Mouse (Mus musculus) testis, postnatal 10 days (tissue): ENCODE results near the gene Lrrc1.

Experiments
- DNase-seq: peaks from one replicate; pipeline ENCODE4 v3.0.0; 2021; ENCODE audit warnings: low spot score

Lrrc1 gene

GRCm38 (mm10) chr9:77543351-77544321 is 1.0 kb downstream of the Lrrc1 start:
- DNase-seq, result peak; percentile 60

DNA sequence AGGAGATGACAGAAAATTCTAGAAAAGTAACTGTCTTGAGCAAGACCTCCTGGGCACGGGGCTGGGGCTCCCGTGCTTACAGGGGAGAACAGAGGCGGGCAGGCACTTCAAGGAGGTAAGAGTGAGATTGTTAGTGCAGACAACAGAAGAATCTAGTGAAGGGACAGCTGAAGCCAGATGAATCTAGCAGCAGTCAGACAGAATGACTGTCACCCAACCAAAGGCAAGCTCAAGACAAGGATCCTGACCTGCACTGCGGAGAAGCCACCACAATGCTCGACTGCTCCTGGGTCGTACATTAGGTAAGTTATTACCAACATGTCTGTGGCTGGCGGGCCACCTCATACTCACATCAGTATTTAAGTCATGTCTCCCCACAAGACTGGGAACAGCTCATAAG is 3.1 kb downstream of the Lrrc1 start:
- DNase-seq, result peak; percentile 27

GRCm38 (mm10) chr9:77539232-77539631 is 5.4 kb downstream of the Lrrc1 start:
- peak; percentile 31 for DNase-seq

DNA sequence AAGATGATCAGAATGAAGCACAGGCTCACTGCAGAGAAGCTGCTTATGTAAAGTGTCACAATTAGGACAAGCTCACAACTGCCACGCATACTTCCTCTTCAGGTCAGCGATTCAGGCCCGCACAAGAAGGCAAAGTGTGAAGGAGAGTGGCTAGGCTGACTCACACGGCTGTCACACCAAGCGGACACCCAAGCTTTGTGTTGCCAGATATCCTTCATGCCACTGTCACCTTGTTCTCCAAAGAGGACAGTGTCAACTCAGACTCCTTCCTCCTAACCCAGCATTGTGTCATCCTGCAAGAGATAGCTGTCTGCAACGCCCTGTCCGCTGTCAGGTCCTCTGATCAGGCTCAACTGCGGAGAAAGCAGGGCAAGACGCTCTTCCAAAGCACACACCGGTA is 7.3 kb downstream of the Lrrc1 start:
- no peak for DNase-seq

DNA sequence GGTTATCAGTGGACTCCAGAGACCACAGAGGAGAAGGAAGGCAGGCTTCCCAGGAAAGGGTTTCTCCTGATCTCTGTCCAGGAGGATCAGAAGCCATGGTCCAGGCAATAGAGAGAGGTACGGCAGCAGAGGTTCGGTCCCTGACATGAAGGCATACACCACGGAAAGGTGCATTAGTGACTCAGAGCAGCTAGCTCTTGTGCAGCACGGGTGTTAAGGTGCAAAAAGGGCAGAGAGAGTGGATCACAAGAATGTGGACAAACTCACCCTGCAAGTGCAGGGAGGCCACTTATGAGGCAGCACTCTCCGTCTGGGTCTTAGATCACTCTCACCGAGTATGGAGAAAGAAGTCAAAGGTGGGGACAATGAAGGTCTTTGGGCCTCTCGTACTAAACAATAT is 7.8 kb downstream of the Lrrc1 start:
- no peak for DNase-seq

GRCm38 (mm10) chr9:77536286-77536685 is 8.4 kb downstream of the Lrrc1 start:
- DNase-seq, result no peak

- no peak for DNase-seq
Measured at GRCm38 (mm10) chr9:77535021-77535744, 9.5 kb downstream of the Lrrc1 start.

- peak; percentile 32 for DNase-seq
Measured at GRCm38 (mm10) chr9:77528379-77529041, 16.2 kb downstream of the Lrrc1 start.

DNA sequence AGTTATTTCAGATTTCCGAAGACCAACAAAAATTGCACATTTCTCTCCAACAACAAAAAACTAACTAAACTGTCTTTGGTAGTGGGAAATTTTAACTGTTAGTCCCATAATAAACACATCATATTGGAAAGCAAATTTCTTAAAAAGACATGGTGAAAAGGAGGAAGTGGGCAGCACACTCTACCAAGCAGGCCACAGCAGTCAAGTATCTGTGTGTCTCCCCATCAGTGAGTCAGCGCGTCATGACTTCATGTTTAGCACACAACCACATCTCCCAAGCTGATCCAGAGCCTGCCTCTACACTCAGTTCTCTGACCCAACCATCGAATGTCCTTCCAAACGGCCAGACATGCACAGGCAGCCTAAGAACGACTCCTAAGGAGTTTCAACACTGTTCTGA is 17.5 kb downstream of the Lrrc1 start:
- no peak for DNase-seq

- DNase-seq, result no peak
Measured at GRCm38 (mm10) chr9:77526715-77527114, 18.0 kb downstream of the Lrrc1 start.

DNA sequence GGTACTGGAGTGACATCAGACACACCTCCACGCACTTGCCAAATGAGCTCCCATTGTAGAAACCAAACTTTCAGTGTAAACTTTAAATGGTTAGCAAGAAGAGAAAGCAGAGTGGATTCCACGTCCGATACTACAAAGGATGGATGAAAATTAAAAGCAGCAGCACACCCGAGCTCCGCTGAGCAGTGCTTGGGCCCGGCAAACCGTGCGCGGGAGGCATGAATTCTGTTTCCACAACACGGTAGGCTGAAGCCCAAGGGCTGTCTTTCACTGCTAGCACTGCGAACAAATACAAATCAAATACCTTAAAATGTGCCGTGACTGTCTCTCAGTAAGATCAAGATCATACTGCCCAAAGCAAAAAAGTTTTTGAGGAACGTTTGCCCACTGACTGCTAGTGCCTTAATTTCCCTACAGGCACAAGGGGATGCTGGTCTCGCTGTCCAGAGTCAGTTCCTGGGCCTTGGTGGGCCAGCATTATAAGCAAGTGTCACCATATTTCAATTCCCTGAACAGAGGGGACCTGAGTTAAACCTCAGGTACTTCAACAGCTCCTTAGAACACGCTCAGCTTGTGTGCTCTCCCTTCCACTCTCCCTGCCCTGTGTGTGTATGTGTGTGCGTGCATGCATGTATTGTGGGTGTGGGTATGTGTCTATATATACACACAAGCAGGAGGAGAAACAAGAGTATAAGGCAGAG is 18.9 kb downstream of the Lrrc1 start:
- DNase-seq, result peak; percentile 30

GRCm38 (mm10) chr9:77523793-77524192 is 20.9 kb downstream of the Lrrc1 start:
- peak; percentile 37 for DNase-seq

GRCm38 (mm10) chr9:77522476-77522875 is 22.2 kb downstream of the Lrrc1 start:
- DNase-seq, result peak; percentile 26

DNA sequence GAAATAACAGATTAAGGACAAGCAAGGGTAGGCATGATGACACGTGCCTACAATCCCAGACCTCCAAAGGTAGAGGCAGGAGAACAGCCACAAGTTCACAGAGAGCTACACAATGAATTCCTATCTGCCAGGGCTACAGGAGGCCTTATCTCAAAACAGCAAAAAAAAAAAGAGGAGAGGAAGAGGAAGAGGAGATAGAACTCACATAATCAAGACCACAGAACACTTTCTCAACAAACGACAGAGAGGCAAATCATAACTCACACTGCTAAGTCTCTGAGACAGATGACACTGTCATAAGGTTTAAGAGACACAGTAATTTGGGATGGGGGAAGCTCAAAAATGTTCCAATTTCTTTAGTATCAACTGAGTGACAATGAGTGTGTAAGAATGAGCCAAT is 25.5 kb downstream of the Lrrc1 start:
- no peak for DNase-seq

DNA sequence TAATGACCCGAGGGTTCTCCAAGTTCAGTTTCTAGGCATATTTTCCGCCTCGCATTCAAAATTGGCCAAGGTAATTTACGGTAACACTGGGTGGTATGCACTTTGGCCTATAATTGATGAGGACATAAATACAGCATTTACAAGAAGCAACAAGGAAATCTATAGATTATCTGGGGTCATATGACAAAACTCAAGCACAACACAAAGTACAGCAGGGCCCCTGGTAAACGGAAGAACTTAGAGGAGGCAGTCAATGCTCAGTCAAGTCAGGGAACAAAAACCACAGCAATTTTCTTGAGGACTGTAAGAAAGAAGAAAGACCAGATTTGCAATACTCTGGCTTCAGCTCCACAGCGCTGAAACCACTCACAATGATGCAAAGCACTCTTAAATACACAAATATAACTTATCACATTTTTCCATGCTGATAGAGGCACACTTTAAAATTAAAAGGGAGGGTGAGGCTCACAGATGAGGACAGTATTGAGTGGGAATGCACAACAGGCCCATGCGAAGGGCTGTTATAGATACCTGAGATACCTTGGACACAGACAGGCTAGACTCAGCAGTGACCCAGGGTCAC is 27.8 kb downstream of the Lrrc1 start:
- no peak for DNase-seq

DNA sequence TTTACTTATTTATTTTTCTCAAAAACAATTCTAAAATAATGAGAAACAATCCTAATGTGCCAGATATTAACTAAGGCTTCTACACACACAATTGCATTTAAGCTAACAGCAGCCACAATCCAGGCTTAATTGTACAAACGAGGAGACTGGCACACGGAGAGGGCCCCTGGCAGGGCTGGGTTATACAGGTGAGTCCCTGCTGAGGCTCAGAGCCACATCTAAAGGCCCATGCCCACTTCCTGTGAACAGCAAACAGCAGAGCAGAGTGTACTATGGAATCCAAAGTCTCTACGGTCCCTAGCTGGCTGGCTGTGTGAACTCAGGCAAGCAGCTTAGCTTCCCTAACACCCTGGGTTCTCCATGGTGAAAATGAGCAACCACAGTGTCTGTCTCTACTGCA is 30.8 kb downstream of the Lrrc1 start:
- peak; percentile 14 for DNase-seq

DNA sequence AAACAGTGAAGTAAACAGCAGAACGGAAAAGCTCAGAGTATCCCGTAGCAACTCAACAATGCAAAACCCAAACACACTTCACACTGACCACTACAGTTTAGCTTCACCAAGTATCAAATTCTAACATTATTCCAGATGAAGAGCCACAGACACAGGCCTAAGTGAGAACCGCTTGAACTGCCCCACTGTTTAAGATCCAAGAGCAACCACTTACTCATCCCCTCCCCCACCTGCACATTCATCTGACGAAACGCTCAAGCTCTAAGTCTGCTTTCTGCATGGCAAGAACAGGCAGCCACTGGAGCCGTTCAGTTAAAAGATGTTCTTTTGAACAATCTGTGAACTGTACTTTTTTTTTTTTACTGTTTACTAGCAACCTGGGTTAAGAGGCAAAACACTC is 32.5 kb downstream of the Lrrc1 start:
- peak; percentile 14 for DNase-seq

- peak; percentile 21 for DNase-seq
Measured at GRCm38 (mm10) chr9:77510574-77510973, 34.1 kb downstream of the Lrrc1 start.

DNA sequence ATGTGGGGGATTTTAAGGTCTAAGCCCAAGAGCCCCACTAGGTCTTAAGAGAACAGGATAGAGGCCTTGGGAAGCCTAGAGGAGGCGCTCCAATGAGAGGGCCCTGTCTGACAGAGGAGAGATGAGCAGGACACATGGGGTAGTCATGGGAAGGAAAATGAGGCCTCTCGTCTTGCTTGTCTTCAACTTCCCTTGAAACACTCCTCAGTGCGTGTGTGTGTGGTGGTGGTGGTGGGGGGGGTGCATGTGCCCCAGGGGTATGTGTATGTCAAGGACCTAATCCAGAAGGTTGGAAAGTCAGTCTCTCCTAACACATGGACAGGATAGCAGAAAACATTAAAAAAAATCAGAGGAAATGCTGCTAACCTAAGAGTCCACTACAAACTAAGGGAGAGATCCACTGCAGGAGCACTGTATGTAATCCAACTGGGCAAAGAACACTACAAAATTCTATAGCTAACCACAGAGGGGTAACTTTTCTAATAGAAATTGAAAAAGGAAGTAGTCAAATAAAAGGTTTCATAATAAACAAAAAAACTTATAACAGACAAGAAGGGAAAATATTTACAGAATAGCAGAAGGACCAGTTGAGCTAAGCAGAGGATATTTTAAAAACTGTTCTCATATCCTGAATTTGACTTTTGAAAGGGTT is 36.8 kb downstream of the Lrrc1 start:
- DNase-seq, result peak; percentile 6

DNA sequence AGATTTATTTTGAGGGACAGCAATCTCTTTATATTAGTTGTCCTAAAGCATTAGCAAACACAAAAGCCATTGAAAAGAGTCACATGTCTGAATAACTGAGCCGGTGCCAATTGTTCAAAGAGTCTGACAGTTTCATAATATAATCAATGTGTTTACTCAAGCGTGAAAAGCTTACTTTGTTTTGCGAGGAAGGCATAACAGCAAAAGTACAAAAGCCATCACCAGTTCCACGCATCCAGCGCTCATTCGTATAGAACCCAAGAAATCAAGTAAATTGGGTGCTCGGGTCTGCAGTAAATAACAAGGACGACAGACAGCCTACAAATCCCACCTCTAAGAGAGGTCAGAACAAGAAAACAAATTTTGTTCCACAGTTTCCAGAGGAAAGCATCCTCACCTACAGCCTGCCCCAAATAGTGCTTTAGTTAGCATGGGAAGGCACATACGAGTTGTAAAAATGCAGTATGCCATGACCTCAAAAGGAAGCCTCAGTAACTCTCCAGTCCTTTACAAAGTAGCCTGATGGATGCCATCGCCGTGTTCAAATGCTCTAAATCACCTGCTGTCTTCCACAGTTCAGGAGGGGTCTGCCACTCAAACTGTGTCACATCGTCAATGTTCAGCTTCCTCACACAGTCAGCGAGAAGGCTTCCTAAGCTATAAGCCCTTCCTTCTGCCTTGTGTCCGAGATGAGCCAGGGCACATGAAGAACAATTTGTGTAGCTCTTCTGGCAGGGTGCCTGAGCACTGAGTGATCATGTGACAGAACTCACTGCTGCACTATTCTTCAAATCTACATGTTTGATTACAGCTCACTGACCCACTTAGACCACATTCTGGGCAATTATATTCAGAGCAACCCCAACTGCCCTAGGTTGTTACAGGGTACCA is 41.9 kb downstream of the Lrrc1 start:
- DNase-seq, result peak; percentile 64
